Comparison of ENCODE assay signal across 8 mouse cellular contexts in the genomic region with DNA sequence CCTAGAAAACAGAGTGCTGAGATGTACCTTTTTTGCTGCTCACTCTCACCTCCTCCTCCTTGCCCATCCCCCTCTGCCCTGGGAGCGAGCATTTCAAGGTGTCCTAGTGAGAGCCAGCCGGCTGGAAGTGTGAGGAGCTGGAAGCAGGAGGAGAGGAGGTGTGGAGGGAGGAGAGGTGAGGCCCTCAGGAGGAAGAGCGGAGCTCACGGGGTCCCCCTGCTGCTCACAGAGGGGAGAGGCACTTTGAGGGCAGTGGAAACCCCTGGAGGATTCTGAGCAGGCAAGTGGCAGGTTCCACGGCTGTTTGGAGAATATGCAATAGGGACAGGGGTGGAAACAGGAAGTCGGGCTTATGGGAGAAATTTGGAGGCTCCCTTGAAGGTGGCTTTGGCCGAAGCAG. TPM values are rescaled to one million over a fixed set of nuclear protein-coding genes. Genes with fewer than 3 reads are reported as not detected.
A peak's percentile ranks its signal among the peaks of the same experiment; 100 is the strongest.
DNase-seq lines count a peak whose midpoint lies in the region; ATAC-seq and TF ChIP-seq lines count a peak whose summit lies in the region.

No protein-coding gene starts in this region.

- no peak for ATAC-seq in hindbrain, embryonic 11.5 days (ENCODE audit: low FRiP score)
- no peak for ATAC-seq in hindbrain, embryonic 14.5 days (ENCODE audit: low FRiP score)

- TF ChIP-seq POLR2A in bone marrow macrophage, adult 2 months (IDR thresholded peaks at IDR 0.05; ENCODE audit: borderline replicate concordance, low read depth, low read length), result no peak

- in situ Hi-C loops in ES-E14 (cut with MboI; ENCODE audit: low sequenced_read_pairs in 2 of 2, unreplicated experiment in 2 of 2), result no loop called here

- H3K9ac ChIP-seq in hindbrain, embryonic 11.5 days (ENCODE audit: low read depth, low read length), result no peak overlapping the region
- no peak overlapping the region for H3K9ac ChIP-seq in hindbrain, embryonic 14.5 days
- no peak overlapping the region for H3K9ac ChIP-seq in ES-E14 (ENCODE audit: insufficient read depth, low read depth, low read length, poor library complexity, severe bottlenecking)

- no peak overlapping the region for H3K4me2 ChIP-seq in hindbrain, embryonic 11.5 days (replicated peaks; ENCODE audit: low read depth, low read length)
- H3K4me2 ChIP-seq in hindbrain, embryonic 14.5 days (replicated peaks), result no peak overlapping the region

- no peak overlapping the region for H3K4me3 ChIP-seq in hindbrain, embryonic 11.5 days (ENCODE audit: low read depth, low read length)
- no peak overlapping the region for H3K4me3 ChIP-seq in hindbrain, embryonic 14.5 days (replicated peaks; ENCODE audit: low read length)
- H3K4me3 ChIP-seq in ES-E14 (ENCODE audit: insufficient read depth in 1 of 2, low read depth in 1 of 2, low read length in 2 of 2, poor library complexity in 1 of 2, severe bottlenecking in 1 of 2), result no peak overlapping the region
- no peak overlapping the region for H3K4me3 ChIP-seq in bone marrow macrophage, adult 2 months (ENCODE audit: insufficient read depth, low read length)

- no peak overlapping the region for H3K27ac ChIP-seq in hindbrain, embryonic 11.5 days (ENCODE audit: low read depth, low read length)
- H3K27ac ChIP-seq in hindbrain, embryonic 14.5 days, result no peak overlapping the region
- H3K27ac ChIP-seq in ES-E14 (ENCODE audit: insufficient read depth, low read depth, low read length, poor library complexity, severe bottlenecking), result no peak overlapping the region
- peak overlapping the region; percentile 14; the same call in 1 of the 2 replicates for H3K27ac ChIP-seq in bone marrow macrophage, adult 2 months (ENCODE audit: insufficient read depth, low read depth, low read length)

- peak; percentile 38 for TF ChIP-seq CTCF in bone marrow macrophage, adult 2 months (IDR thresholded peaks at IDR 0.05; ENCODE audit: low read depth, low read length)

- H3K9me3 ChIP-seq in hindbrain, embryonic 11.5 days (ENCODE audit: control insufficient read depth, low read length), result no peaks in the 10 kb centered on the region
- no peaks in the 10 kb centered on the region for H3K9me3 ChIP-seq in hindbrain, embryonic 14.5 days (ENCODE audit: control insufficient read depth, low read length)
- no peaks in the 10 kb centered on the region for H3K9me3 ChIP-seq in ES-E14 (ENCODE audit: control insufficient read depth, insufficient read depth, low read depth, low read length)

- 40% methylated on average over 7 of the region's 7 CpGs for WGBS in hindbrain, embryonic 11.5 days
- 41% methylated on average over 7 of the region's 7 CpGs for WGBS in hindbrain, embryonic 14.5 days

- no peaks in the 10 kb centered on the region for H3K36me3 ChIP-seq in hindbrain, embryonic 11.5 days (ENCODE audit: control insufficient read depth, insufficient read depth, low read length)
- H3K36me3 ChIP-seq in hindbrain, embryonic 14.5 days (replicated peaks; ENCODE audit: control insufficient read depth, insufficient read depth), result no peaks in the 10 kb centered on the region
- no peaks in the 10 kb centered on the region for H3K36me3 ChIP-seq in ES-E14 (ENCODE audit: control insufficient read depth, insufficient read depth, low read length, poor library complexity, severe bottlenecking)

- DNase-seq in hindbrain, embryonic 11.5 days (ENCODE audit: low spot score), result peak; percentile 59
- no peak for DNase-seq in hindbrain, embryonic 14.5 days (ENCODE audit: low spot score)
- peak; percentile 73 for DNase-seq in ES-E14 (ENCODE audit: low read depth, low spot score)
- peak; percentile 50 for DNase-seq in kidney, postnatal 10 days
- peak; percentile 46 for DNase-seq in mesoderm, embryonic 11.5 days (ENCODE audit: low read depth, low spot score)
- DNase-seq in right cerebral cortex, postnatal 36 days (ENCODE audit: low spot score in 2 of 2), result no peak
- DNase-seq in urinary bladder, adult 2 months (ENCODE audit: low spot score), result no peak

- peaks cover 2% of the 10 kb centered on the region; the same call in 1 of the 2 replicates for H3K4me1 ChIP-seq in hindbrain, embryonic 11.5 days (replicated peaks; ENCODE audit: control insufficient read depth, insufficient read depth, low read length)
- 0 out of 2 replicates have a peak, but pooled peaks cover 4% of the 10 kb centered on the region for H3K4me1 ChIP-seq in hindbrain, embryonic 14.5 days (replicated peaks; ENCODE audit: control insufficient read depth, insufficient read depth, low read length)
- H3K4me1 ChIP-seq in ES-E14 (ENCODE audit: control insufficient read depth in 2 of 2, insufficient read depth in 2 of 2, low read length in 2 of 2, poor library complexity in 1 of 2), result peaks cover 0 to 6% of the 10 kb centered on the region in 2 experiments; a peak in 1 of 4 replicates
- peaks cover 19% of the 10 kb centered on the region for H3K4me1 ChIP-seq in bone marrow macrophage, adult 2 months (ENCODE audit: control insufficient read depth, insufficient read depth, low read length)

- no peaks in the 10 kb centered on the region for H3K27me3 ChIP-seq in hindbrain, embryonic 11.5 days (ENCODE audit: control insufficient read depth, insufficient read depth, low read length)
- H3K27me3 ChIP-seq in hindbrain, embryonic 14.5 days (ENCODE audit: control insufficient read depth, insufficient read depth, low read length), result no peaks in the 10 kb centered on the region

TF ChIP-seq in ES-E14, 5 proteins besides CTCF, POLR2A, EP300 and RAD21:
- TF ChIP-seq CHD2 (IDR thresholded peaks at IDR 0.05; ENCODE audit: low read depth, low read length) (0 out of 2 replicates have a peak, but pooled peaks have one; percentile 24), ZNF384 (IDR thresholded peaks at IDR 0.05; ENCODE audit: low read depth, low read length) (no peak), HCFC1 (IDR thresholded peaks at IDR 0.05; ENCODE audit: borderline replicate concordance, insufficient read depth, low read length) (no peak), MAFK (IDR thresholded peaks at IDR 0.05; ENCODE audit: insufficient read depth, low read depth, low read length) (no peak)
TF ChIP-seq in ES-E14: peak in this region for 1.

RNA-seq across cellular contexts. Expression of a gene that starts 18.9 kb away (rescaled TPM):
- polyA plus RNA-seq in hindbrain, embryonic 11.5 days (2014; fragmentation: Nextera tagmentation; extraction: Ambion mirVana), result 15.1 and 19.4 TPM in 2 replicates
- 0.75 and 1.4 TPM in 2 replicates for polyA plus RNA-seq in hindbrain, embryonic 14.5 days (2014; fragmentation: Nextera tagmentation; extraction: Ambion mirVana)
- total RNA-seq in ES-E14 (2012; rRNA removed), result 12.4 and 21.0 TPM in 2 replicates
- polyA plus RNA-seq in bone marrow macrophage, adult 2 months (2012; ENCODE audit: insufficient read depth, insufficient read length, missing spikeins), result not detected in 2 replicates
- 0.15 and 0.48 TPM in 2 replicates for polyA plus RNA-seq in urinary bladder, adult 2 months (2012; rRNA removed)

RNA-seq across cellular contexts. Expression of a gene that starts 30.1 kb away (rescaled TPM):
- polyA plus RNA-seq in hindbrain, embryonic 11.5 days (2014; fragmentation: Nextera tagmentation; extraction: Ambion mirVana), result 59.0 and 73.1 TPM in 2 replicates
- 83.2 and 93.2 TPM in 2 replicates for polyA plus RNA-seq in hindbrain, embryonic 14.5 days (2014; fragmentation: Nextera tagmentation; extraction: Ambion mirVana)
- total RNA-seq in ES-E14 (2012; rRNA removed), result 56.1 and 91.6 TPM in 2 replicates
- 26.7 and 30.8 TPM in 2 replicates for polyA plus RNA-seq in bone marrow macrophage, adult 2 months (2012; ENCODE audit: insufficient read depth, insufficient read length, missing spikeins)
- 35.6 and 38.0 TPM in 2 replicates for polyA plus RNA-seq in urinary bladder, adult 2 months (2012; rRNA removed)

RNA-seq across cellular contexts. Expression of a gene that starts 31.6 kb away (rescaled TPM):
- polyA plus RNA-seq in hindbrain, embryonic 11.5 days (2014; fragmentation: Nextera tagmentation; extraction: Ambion mirVana), result 153 and 167 TPM in 2 replicates
- polyA plus RNA-seq in hindbrain, embryonic 14.5 days (2014; fragmentation: Nextera tagmentation; extraction: Ambion mirVana), result 197 and 203 TPM in 2 replicates
- total RNA-seq in ES-E14 (2012; rRNA removed), result 118 and 183 TPM in 2 replicates
- 392 and 428 TPM in 2 replicates for polyA plus RNA-seq in bone marrow macrophage, adult 2 months (2012; ENCODE audit: insufficient read depth, insufficient read length, missing spikeins)
- 167 and 192 TPM in 2 replicates for polyA plus RNA-seq in urinary bladder, adult 2 months (2012; rRNA removed)

RNA-seq across cellular contexts. Expression of a gene that starts 40.1 kb away (rescaled TPM):
- 382 and 434 TPM in 2 replicates for polyA plus RNA-seq in hindbrain, embryonic 11.5 days (2014; fragmentation: Nextera tagmentation; extraction: Ambion mirVana)
- polyA plus RNA-seq in hindbrain, embryonic 14.5 days (2014; fragmentation: Nextera tagmentation; extraction: Ambion mirVana), result 405 and 417 TPM in 2 replicates
- total RNA-seq in ES-E14 (2012; rRNA removed), result 93.9 and 130 TPM in 2 replicates
- polyA plus RNA-seq in bone marrow macrophage, adult 2 months (2012; ENCODE audit: insufficient read depth, insufficient read length, missing spikeins), result 1,131 and 1,373 TPM in 2 replicates
- polyA plus RNA-seq in urinary bladder, adult 2 months (2012; rRNA removed), result 580 and 969 TPM in 2 replicates

RNA-seq across cellular contexts. Expression of a gene that starts 47.4 kb away (rescaled TPM):
- 77.6 and 80.3 TPM in 2 replicates for polyA plus RNA-seq in hindbrain, embryonic 11.5 days (2014; fragmentation: Nextera tagmentation; extraction: Ambion mirVana)
- 47.7 and 50.2 TPM in 2 replicates for polyA plus RNA-seq in hindbrain, embryonic 14.5 days (2014; fragmentation: Nextera tagmentation; extraction: Ambion mirVana)
- total RNA-seq in ES-E14 (2012; rRNA removed), result 68.3 and 76.6 TPM in 2 replicates
- 97.3 and 97.6 TPM in 2 replicates for polyA plus RNA-seq in bone marrow macrophage, adult 2 months (2012; ENCODE audit: insufficient read depth, insufficient read length, missing spikeins)
- 98.8 and 107 TPM in 2 replicates for polyA plus RNA-seq in urinary bladder, adult 2 months (2012; rRNA removed)

Comparison
In these comparisons a context has a peak if more than half of its experiments do, and no peak if none do; other contexts are left out.
1. DNase-seq: peak in hindbrain, embryonic 11.5 days (single experiment), ES-E14 (single experiment), kidney, postnatal 10 days (single experiment) and mesoderm, embryonic 11.5 days (single experiment); none in hindbrain, embryonic 14.5 days (single experiment), right cerebral cortex, postnatal 36 days (0 of 2) and urinary bladder, adult 2 months (single experiment).